Mouse (Mus musculus) thymus, postnatal 36 days (tissue): Measurements from ENCODE around the gene Il1a.
A peak's percentile ranks its signal among the peaks of the same experiment; 100 is the strongest.

Source experiments
- DNase-seq, 2 experiments: peaks; one replicate each; pipeline ENCODE4 v3.0.0; 2022; ENCODE audit warnings: mixed read lengths in 2 of 2

The Il1a gene

GRCm38 (mm10) chr2:129309836-129310235 is at the start of gene Il1a:
Il1a (minus strand) TSS chr2:129309972.
- no peak for DNase-seq

DNA sequence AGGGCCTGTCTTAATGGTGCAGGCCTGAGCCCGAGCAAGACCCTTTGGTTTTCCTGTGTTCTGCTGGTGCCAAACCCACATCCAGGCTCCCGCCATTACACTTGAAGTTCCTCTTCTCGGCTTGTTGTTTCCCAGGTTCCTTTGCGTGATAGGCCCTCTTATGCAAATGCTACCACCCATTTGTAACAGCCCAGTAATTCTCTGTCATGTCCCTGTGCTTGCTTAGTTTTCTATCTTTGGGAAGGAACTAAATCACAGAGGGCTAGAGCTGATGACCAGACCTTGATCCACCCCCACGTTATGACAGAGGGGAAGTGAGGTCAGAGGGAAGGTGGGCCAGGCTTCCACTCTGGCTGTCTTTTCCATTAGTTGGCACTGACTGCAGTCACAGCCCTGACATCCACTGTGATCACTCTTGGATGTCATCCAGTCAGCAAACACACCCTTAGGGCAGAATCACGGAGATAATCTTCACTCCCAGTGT is 28.4 kb upstream of the Il1a start:
- DNase-seq: no peak

DNA sequence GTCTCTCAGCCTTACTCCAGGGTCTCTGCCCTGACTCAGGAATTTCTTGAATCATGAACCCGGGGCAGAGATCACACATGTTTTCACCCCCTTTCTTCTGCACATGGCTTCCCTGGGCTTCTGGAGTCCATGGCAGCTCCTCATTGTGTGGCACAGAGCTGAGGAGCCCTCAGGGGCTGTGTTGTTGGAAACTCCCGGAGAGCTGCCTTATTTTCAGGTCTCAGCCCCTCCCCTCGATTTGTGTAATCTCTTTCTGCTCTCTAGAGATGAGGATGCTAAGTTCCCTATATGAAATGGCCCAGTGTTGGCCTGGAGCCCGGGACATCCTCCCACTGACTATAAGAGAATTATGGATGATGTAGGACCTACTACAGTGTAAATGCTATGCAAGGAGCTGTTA is 23.7 kb upstream of the Il1a start:
- DNase-seq: no peak

- no peak for DNase-seq
Measured at GRCm38 (mm10) chr2:129330540-129330939, 20.8 kb upstream of the Il1a start.

DNA sequence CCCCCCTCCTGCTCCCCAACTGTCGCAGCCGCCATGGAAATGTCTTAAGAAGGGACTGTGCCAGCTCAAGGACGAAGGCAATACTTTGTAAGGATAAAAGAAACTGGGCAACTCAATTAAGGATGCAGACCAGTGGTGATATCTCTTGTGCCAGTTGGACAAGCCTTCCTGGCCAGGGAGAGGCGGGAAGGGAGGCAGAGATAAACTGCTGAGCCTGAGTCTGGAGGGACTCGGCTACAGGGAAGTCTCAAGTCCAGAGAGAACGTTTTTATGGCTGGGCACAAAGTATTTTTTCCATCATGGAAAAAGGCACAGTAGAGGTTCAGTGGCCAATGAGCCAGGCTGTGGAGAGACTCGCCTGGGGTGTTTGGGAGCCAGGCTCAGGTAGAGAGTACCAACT is 20.3 kb upstream of the Il1a start:
- no peak for DNase-seq

DNA sequence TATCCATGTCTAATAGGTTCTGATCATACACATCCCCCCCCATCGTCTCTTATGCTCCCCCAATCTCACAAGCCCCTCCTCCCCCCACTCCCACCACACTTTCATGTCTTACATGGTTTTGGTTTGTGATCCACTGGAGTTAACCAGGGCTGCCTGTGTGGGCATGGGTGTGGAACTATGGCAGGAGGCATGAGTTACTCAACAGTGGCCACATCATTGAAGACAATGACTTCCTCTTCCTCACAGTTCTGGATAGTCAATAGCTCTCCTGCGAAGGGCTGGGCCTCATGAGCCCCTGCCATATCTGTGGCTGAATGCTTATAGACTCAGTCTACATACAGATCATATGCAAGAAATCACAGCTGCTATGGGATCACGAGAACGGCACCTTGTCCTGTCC is 18.5 kb upstream of the Il1a start:
- DNase-seq: no peak

DNA sequence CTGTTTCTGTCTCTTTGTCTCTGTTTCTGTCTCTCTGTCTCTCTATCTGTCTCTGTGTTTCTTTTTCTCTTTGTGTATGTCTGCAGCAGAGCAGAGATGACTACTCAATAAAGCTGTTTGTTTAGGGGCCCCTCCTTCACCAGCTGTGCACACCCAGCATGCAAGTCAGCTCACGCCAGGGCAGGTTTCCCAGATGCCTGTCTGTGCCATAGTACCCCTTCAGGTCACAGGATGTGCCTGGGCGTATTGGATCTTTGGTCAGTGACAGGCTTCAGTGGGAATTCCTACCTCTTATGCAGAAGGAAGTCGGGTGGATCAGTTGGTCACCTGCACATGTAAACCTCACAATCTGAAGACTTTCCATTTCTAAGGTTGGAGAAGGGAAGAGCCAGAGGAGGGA is 14.4 kb upstream of the Il1a start:
- no peak for DNase-seq

GRCm38 (mm10) chr2:129322117-129322635 is 12.4 kb upstream of the Il1a start:
- DNase-seq: no peak

DNA sequence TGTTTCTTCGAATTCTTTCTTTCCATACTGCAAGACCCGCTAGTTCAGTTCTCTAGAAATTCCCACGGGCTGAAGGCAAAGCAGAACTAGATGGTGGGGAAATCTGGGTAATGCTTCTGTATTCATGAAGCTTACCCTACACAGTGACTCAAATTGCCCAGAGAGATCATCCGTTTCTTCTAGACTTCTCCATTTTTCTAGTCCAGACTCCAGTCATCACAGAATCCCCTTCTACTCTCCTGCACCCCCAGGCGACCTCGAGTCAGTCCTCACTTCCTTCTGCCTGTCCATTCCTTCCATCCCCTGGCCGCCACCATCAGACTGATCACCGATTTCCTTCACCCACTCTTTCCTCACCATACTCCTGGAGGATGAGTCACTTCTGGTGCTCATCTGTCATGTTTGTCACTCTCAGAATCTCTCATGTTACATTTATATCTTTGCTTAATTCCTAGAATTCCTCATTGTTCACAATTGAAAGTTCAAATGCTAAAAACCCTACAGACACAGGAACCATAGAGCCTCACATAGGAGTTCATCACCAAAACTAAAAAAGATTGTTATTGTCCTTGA is 10.3 kb upstream of the Il1a start:
- DNase-seq: no peak

- DNase-seq: no peak
Measured at GRCm38 (mm10) chr2:129315831-129316230, 6.1 kb upstream of the Il1a start.

GRCm38 (mm10) chr2:129314880-129315279 is 5.1 kb upstream of the Il1a start:
- DNase-seq: no peak

DNA sequence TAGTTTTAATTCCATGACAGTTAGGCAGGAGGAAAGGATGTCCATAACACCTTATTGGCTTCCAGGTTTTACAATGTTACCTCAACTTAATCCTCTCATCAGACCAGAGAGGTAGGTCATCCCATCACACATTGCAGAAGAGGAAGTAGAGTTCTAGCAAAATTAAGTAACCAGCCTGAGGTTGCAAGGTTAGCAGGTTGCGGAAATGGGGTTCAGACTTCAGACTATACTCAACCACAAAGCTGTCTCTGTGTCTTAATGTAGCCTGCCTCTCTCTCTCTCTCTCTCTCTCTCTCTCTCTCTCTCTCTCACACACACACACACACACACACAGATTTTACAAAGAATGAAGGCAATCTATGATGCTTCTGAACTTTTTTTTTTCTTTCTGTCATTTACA is 4.2 kb upstream of the Il1a start:
- DNase-seq: no peak

DNA sequence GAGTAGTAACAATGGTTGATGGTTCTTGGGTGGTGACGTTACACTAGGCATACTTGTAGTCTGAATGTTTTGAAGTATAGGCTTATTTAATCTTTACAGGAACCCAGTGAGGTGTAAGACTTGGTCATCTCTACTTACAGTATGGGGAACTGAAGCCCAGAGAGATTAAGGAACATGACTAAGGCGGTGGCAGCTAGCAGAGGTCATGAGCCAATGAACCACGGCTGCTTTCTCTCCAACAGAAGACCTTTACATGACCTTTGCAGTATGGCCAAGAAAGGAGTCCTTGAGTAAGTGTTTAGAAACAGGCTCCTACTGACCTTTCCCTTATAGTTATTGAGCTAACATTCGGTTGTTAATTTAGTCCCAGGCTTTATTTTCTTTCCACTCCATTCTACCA is 3.8 kb downstream of the Il1a start:
- no peak for DNase-seq

DNA sequence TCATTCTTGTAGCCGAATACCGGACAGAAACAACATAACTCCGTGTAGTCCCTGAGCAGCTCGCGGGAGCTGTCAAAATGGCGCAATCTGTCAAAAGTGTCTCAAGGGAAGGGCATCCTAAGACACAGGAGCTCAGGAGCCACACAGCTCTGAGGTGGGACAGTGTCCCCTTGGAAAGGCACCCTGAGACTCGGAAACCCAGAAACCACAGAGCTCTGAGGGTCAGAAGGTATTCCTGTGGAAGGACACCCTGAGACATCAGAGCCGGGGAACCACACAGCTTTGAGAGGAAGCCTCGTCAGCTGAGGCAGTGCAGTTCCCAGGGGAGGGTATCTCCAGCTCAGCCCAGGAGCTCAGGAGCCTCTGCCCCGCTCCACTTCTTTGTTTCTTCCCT is 12.2 kb downstream of the Il1a start:
- DNase-seq: peak in 1 of 2 experiments; percentile 31

- DNase-seq: peak; percentile 95 to 97
Measured at GRCm38 (mm10) chr2:129296671-129297588, 12.8 kb downstream of the Il1a start, which contains the start of gene Ckap2l. Ckap2l (minus strand) TSS chr2:129297212.

DNA sequence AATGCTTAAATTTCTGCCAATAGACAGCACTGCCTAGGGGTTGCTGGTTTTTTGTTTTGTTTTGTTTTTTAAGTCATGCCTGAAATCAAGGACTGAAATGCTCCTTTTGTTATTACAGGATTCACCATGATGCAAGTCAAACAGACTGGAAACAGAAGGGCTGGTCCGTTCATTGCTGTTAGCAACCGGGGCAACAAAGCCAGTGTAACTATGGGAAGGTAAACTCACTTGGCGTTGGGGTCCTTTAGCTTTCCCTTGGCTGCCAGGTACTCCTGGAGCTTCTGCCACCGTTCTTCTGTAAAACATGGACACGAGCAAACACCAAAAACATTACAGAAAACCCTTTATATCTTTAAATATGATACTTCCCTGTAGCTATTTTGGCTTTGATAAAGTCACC is 13.7 kb downstream of the Il1a start:
- no peak for DNase-seq

DNA sequence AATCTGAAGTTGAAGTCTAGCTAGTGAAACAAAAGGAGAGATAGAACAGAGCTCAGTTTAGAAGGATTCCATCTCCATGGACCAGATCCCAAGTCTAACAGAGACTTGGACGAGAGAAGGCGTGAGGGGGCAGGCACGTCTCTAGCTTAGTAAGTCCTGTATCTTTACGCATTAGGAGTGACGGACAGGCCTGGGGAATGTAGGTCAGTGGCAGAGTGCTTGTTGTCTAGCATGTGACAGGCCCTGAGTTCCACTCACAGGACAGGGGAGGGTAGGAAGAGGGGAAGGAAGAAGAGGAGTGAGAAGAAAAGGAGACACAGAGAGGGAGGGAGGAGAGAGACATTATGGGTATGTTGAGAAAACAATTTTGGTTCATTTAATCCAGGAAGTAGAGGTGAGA is 14.7 kb downstream of the Il1a start:
- DNase-seq: no peak

GRCm38 (mm10) chr2:129273823-129274222 is 35.9 kb downstream of the Il1a start:
- DNase-seq: no peak

DNA sequence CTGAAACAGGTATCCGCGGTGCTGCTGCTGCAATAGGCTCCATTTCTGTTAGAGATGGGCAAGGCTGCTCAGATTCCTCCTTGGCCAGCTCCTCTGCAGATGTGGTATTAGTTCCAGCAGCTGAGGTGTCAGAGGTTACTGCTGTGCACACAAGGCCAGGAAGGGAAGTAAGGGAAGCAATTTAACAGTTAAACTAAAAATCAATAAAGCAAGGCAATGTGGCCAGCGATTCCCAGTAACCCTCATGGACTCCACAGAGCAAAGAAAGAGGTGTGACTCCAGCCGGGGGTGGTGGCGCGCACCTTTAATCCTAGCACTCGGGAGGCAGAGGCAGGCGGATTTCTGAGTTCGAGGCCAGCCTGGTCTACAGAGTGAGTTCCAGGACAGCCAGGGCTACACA is 39.2 kb downstream of the Il1a start:
- DNase-seq: no peak

DNA sequence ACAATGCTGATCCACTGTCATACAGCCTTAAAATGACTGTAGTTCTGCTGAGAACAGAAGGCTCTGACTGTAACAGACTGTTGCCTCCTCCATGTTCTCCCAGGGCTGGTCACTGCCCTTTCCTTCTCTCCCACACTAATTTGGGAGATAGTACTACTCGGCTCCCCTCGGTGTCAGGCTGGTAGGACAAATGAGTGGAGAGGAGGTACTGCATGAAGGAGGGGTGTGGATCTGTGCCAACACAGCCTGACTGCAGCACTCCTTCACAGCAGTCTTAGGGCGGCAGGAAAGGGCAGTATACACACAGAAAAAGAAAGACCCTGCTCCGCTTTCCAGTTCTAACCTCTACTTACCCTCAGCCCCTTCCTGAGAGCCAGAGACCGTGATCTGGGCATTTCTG is 39.8 kb downstream of the Il1a start:
- no peak for DNase-seq

GRCm38 (mm10) chr2:129269161-129269643 is 40.6 kb downstream of the Il1a start:
- no peak for DNase-seq

GRCm38 (mm10) chr2:129267738-129268137 is 42.0 kb downstream of the Il1a start:
- no peak for DNase-seq

DNA sequence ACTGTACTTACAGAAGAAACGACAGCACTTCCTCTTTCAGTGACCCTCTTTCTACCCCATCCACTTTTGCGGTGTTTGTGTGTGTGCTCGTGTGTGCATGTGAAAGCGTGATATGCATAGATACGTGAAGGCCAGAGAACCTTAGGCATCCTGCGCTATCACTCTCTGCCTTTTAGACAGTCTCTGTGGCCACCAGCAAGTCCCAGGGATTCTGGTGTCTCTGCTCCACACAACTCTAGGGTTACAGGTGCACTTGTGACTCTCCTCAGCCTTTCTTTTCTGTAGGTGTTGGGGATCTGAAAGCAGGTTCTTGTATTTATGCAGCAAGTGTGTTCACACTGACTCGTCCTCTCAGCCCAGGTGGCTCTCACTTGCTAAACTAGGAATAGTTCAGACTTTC is 44.5 kb downstream of the Il1a start:
- DNase-seq: no peak

GRCm38 (mm10) chr2:129263073-129263472 is 46.7 kb downstream of the Il1a start:
- no peak for DNase-seq
